Mouse (Mus musculus) spleen, embryonic (tissue): ENCODE measurements around the gene Zfp874a.
"Not testable (repeated sequence)": the region's sequence is repeated elsewhere in the genome, so short reads cannot be mapped to it uniquely, and the experiment has no call there.

Experiments used
- CTCF ChIA-PET: fragments of 350-600 bp; sonication (Branson Sonifier 250); formaldehyde crosslinking; loops from one replicate; lab custom pipeline; 2022; lab: Charles Lee

The Zfp874a gene

GRCm38 (mm10) chr13:67399183-67399903 lies 52.1 kb downstream of the Zfp874a start, which contains the start of gene Zfp429:
Gene Zfp429, minus strand, starts transcription at chr13:67399819.
- CTCF ChIA-PET, result not testable (repeated sequence)

DNA sequence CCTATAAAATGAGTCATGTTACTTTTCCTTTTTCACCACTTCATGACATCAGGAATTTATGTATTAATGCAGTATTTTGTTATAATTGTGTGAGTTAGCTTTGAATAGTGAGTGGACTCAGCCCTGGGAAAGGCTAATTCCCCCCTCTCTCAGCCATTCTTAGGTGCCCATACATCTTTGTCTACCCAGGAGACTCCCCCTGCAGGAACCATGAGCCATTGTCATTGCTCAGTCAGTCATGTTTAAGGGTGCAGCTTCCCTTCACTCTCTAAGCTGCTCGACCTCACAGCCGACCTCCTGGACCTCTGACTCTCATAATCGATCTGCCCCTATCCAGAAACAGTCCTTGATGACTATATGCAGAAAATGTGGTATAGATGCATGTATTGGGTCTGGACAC lies 75.2 kb downstream of the Zfp874a start:
- CTCF ChIA-PET, result not testable (repeated sequence)

- CTCF ChIA-PET, result not testable (repeated sequence)
Observed at GRCm38 (mm10) chr13:67375050-67375911, 76.1 kb downstream of the Zfp874a start, which contains the start of the genes Gm28041 and Zfp456. Gene Gm28041, minus strand, starts transcription at chr13:67375733. Gene Zfp456, minus strand, starts transcription at chr13:67375810.
